Mouse (Mus musculus): ENCODE results near the gene Tjp1. TPM values are rescaled to one million over a fixed set of nuclear protein-coding genes. Genes with fewer than 3 reads are reported as not detected.

The Tjp1 gene
- total and polyA plus RNA-seq, 2 experiments from 2014 or later: 20.2 to 46.2 TPM

DNA sequence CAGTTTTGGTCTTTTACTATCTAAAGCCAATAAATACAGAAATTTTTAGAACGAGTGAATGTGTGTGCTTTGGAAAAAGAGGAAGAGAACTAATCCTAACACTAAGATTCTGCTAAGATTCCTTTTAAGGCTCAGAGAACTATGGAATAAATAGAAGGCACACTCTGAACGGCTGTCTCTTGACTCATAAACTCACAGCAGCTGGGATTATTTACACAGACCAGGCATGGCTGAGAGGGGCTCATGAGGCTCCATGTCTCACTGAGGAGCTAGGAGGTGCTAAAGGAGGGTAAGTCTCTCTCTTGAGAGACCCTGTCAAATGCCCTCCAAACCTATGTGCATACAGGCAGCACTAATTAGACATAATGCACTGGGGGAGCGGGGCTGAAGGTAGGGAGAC is 167.3 kb downstream of the Tjp1 start:
- no peak overlapping the region for H3K4me2 ChIP-seq (ENCODE audit: low read depth, low read length)
- H3K36me3 ChIP-seq (ENCODE audit: insufficient read depth, low read length): no peaks in the 10 kb centered on the region
- no peak for TF ChIP-seq CTCF (IDR thresholded peaks at IDR 0.05; ENCODE audit: low read depth)
- no peak overlapping the region for H3K9ac ChIP-seq (replicated peaks; ENCODE audit: low read length)
- no peak overlapping the region for H3K27ac ChIP-seq
- H3K9me3 ChIP-seq (ENCODE audit: low read length): no peaks in the 10 kb centered on the region
- H3K4me1 ChIP-seq (ENCODE audit: insufficient read depth, low read length): peaks cover 7% of the 10 kb centered on the region
- H3K27me3 ChIP-seq (ENCODE audit: insufficient read depth, low read length): no peaks in the 10 kb centered on the region
- H3K4me3 ChIP-seq (ENCODE audit: low read length): no peak overlapping the region
- 59% methylated on average over 3 of the region's 3 CpGs for WGBS
- DNase-seq (ENCODE audit: low spot score): no peak
- no peak for ATAC-seq

DNA sequence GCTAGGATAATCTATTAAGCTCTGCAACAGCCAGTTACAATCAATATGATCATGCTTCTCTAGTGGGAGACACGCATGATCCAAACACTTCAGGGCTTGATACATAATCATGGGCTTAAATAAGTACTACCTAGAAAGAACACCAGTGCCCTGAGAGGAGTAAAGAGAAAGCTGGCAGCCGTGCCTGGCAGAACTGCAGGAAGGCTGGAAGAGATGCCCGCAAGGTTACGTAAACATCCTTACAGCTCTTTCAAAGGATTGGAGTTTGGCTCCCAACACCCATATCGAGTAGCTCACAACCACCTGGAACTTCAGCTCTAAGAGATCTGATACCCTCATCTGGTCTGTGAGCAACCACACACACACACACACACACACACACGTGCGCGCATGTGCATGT is 167.8 kb downstream of the Tjp1 start:
- Histone ChIP-seq H3K4me3 (ENCODE audit: low read length) (no peak overlapping the region), H3K27me3 (ENCODE audit: insufficient read depth, low read length) (no peaks in the 10 kb centered on the region), H3K9me3 (ENCODE audit: low read length) (no peaks in the 10 kb centered on the region), H3K9ac (replicated peaks; ENCODE audit: low read length) (no peak overlapping the region), H3K36me3 (ENCODE audit: insufficient read depth, low read length) (no peaks in the 10 kb centered on the region), H3K27ac (no peak overlapping the region), H3K4me2 (ENCODE audit: low read depth, low read length) (no peak overlapping the region), H3K4me1 (ENCODE audit: insufficient read depth, low read length) (peaks cover 7% of the 10 kb centered on the region)
- WGBS: 68% methylated on average over 8 of the region's 8 CpGs
- no peak for TF ChIP-seq CTCF (IDR thresholded peaks at IDR 0.05; ENCODE audit: low read depth)
- ATAC-seq (no peak), DNase-seq (ENCODE audit: low spot score) (no peak)

DNA sequence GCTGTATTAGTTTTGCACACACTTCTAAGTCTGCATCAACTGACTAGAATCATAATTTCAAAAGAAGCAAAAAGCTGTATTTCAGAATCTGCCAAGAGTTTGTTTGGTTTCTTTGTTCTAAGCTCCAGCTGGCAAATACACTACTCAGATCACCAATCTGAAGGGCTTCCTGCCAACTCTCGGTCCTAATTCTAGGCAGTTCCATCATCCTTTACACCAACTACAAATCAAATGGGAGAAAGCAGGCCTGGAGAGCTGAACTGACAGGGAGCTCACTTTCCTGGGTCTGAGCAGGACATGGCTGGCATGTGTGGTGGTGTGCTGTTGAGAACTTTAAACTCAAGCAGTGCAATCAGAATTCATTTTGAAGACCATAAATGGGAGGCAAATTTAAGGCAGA is 170.0 kb downstream of the Tjp1 start:
- Histone ChIP-seq H3K27ac (peak overlapping the region; percentile 8; the same call in 1 of the 2 replicates), H3K4me1 (ENCODE audit: insufficient read depth, low read length) (peaks cover 7% of the 10 kb centered on the region), H3K9ac (replicated peaks; ENCODE audit: low read length) (no peak overlapping the region), H3K4me2 (ENCODE audit: low read depth, low read length) (no peak overlapping the region), H3K9me3 (ENCODE audit: low read length) (no peaks in the 10 kb centered on the region), H3K27me3 (ENCODE audit: insufficient read depth, low read length) (no peaks in the 10 kb centered on the region), H3K36me3 (ENCODE audit: insufficient read depth, low read length) (no peaks in the 10 kb centered on the region), H3K4me3 (ENCODE audit: low read length) (no peak overlapping the region)
- DNase-seq (ENCODE audit: low spot score) (peak; percentile 76), ATAC-seq (peak; percentile 53; the same call in 1 of the 2 replicates)
- no peak for TF ChIP-seq CTCF (IDR thresholded peaks at IDR 0.05; ENCODE audit: low read depth)
- 23% methylated on average over 1 of the region's 1 CpGs for WGBS

DNA sequence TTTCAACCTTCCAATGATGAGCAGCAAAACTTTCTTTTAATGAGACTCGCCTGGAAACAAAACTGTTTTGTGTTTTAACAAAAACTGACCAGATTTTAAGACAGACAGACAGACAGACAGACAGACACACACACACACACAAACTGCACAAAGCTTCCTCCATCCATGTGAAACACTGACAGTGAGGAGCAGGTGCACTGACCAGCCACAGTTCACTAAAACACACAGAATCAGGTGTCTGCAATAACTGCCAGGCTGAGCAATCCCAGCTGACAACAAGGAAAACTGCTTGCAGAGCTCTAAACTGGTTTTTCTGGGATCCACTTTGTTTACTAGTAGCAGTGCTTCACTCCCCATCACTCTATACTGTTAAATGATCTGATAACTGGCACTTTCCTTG is 171.4 kb downstream of the Tjp1 start:
- H3K9me3 ChIP-seq (ENCODE audit: low read length): no peaks in the 10 kb centered on the region
- no peak overlapping the region for H3K4me3 ChIP-seq (ENCODE audit: low read length)
- WGBS: 55% methylated on average over 1 of the region's 1 CpGs
- no peak overlapping the region for H3K4me2 ChIP-seq (ENCODE audit: low read depth, low read length)
- H3K9ac ChIP-seq (replicated peaks; ENCODE audit: low read length): no peak overlapping the region
- H3K36me3 ChIP-seq (ENCODE audit: insufficient read depth, low read length): no peaks in the 10 kb centered on the region
- peaks cover 7% of the 10 kb centered on the region for H3K4me1 ChIP-seq (ENCODE audit: insufficient read depth, low read length)
- no peak for TF ChIP-seq CTCF (IDR thresholded peaks at IDR 0.05; ENCODE audit: low read depth)
- no peaks in the 10 kb centered on the region for H3K27me3 ChIP-seq (ENCODE audit: insufficient read depth, low read length)
- ATAC-seq: no peak
- H3K27ac ChIP-seq: peak overlapping the region; percentile 36; the same call in 1 of the 2 replicates
- no peak for DNase-seq (ENCODE audit: low spot score)

DNA sequence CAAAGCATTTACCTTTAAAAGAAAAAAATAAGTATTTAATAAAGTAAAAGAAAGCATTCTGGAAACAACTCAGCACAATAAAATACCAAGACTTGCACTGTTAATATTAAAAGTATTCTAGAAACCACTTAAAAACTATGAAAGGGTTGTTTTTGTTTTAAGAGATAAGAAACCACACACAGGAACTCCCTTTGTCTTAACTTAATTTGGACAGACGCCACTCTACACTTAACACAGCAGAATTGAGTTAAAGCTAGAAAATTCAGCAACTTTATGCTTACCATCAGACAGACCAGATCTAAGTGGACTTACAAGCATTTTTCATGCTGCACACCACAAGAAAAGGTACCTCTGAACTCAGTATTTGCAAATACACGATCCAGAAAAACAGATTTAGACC is 172.7 kb downstream of the Tjp1 start:
- Histone ChIP-seq H3K27me3 (ENCODE audit: insufficient read depth, low read length) (no peaks in the 10 kb centered on the region), H3K9me3 (ENCODE audit: low read length) (no peaks in the 10 kb centered on the region), H3K36me3 (ENCODE audit: insufficient read depth, low read length) (no peaks in the 10 kb centered on the region), H3K27ac (no peak overlapping the region), H3K4me2 (ENCODE audit: low read depth, low read length) (no peak overlapping the region), H3K4me3 (ENCODE audit: low read length) (no peak overlapping the region), H3K9ac (replicated peaks; ENCODE audit: low read length) (no peak overlapping the region), H3K4me1 (ENCODE audit: insufficient read depth, low read length) (peaks cover 6% of the 10 kb centered on the region)
- DNase-seq (ENCODE audit: low spot score): no peak
- ATAC-seq: no peak
- no peak for TF ChIP-seq CTCF (IDR thresholded peaks at IDR 0.05; ENCODE audit: low read depth)
- WGBS: 79% methylated on average over 2 of the region's 2 CpGs

DNA sequence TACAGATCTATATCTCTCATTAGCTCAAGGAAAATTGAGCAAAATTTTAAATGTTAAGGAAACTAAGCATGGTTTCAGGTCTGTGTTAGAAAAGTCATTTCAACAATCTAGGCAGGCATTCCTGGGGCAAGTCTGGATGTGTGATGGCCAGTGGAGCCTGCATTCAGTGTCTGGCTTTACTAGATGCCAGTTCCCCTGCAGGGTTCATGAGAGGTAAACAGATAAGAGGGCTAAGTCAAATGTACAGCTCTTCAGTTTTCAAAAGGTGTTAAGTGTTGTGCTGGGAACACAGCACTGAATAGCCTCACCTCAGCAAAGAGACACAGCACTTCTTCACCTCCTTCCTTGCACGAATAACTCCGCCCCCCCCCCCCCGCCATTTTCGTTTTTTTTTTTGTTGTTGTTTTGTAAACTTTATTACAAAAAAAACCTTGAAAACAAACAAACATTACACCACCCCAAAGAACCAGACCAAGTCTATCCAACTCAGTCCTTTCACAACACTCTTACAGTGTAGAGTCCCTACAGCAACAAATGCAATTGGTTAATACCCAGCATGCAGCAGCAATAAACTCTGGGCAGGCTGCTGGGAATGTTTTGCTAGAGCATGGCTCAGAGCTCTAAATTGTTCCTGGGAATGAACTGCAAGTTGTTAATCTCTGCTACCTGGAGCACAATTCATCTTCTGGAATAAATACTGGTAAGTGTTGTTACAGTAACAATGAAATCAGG is 177.1 kb downstream of the Tjp1 start:
- H3K9me3 ChIP-seq (ENCODE audit: low read length): no peaks in the 10 kb centered on the region
- WGBS: 94% methylated on average over 3 of the region's 4 CpGs
- H3K36me3 ChIP-seq (ENCODE audit: insufficient read depth, low read length): no peaks in the 10 kb centered on the region
- ATAC-seq: no peak
- no peak overlapping the region for H3K9ac ChIP-seq (replicated peaks; ENCODE audit: low read length)
- no peak for DNase-seq (ENCODE audit: low spot score)
- H3K4me3 ChIP-seq (ENCODE audit: low read length): no peak overlapping the region
- no peak overlapping the region for H3K27ac ChIP-seq
- no peaks in the 10 kb centered on the region for H3K4me1 ChIP-seq (ENCODE audit: insufficient read depth, low read length)
- no peak for TF ChIP-seq CTCF (IDR thresholded peaks at IDR 0.05; ENCODE audit: low read depth)
- H3K4me2 ChIP-seq (ENCODE audit: low read depth, low read length): no peak overlapping the region
- H3K27me3 ChIP-seq (ENCODE audit: insufficient read depth, low read length): no peaks in the 10 kb centered on the region

DNA sequence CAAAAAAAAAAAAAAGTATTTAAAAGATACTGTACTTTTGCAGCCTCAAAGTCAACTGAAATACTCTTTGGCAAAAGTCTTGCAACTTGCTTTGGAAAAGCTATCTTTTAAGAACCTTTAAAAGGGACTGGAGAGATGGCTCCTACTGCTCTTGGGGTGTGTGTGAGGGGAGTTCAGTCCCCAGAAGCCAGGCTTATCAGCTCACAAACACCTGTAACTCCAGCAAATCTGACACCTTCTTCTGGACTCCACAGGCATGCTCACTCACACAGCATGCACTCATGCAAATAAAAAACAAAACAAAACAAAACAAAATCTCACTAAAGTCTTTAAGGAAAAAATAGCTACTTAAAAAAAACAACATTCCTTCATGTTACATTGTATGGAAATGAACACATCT is 179.0 kb downstream of the Tjp1 start:
- Histone ChIP-seq H3K9ac (replicated peaks; ENCODE audit: low read length) (no peak overlapping the region), H3K4me2 (ENCODE audit: low read depth, low read length) (no peak overlapping the region), H3K4me1 (ENCODE audit: insufficient read depth, low read length) (no peaks in the 10 kb centered on the region), H3K9me3 (ENCODE audit: low read length) (no peaks in the 10 kb centered on the region), H3K4me3 (ENCODE audit: low read length) (no peak overlapping the region), H3K36me3 (ENCODE audit: insufficient read depth, low read length) (no peaks in the 10 kb centered on the region), H3K27me3 (ENCODE audit: insufficient read depth, low read length) (no peaks in the 10 kb centered on the region), H3K27ac (no peak overlapping the region)
- ATAC-seq (no peak), DNase-seq (ENCODE audit: low spot score) (no peak)
- TF ChIP-seq CTCF (IDR thresholded peaks at IDR 0.05; ENCODE audit: low read depth): no peak
